Mouse (Mus musculus) lung, postnatal 14 days (tissue): ENCODE data around the gene Plekhh3.
A peak's percentile ranks its signal among the peaks of the same experiment; 100 is the strongest.

Experiments used
- DNase-seq: peaks from one replicate; pipeline ENCODE4 v3.0.0; 2021

Gene Plekhh3

DNA sequence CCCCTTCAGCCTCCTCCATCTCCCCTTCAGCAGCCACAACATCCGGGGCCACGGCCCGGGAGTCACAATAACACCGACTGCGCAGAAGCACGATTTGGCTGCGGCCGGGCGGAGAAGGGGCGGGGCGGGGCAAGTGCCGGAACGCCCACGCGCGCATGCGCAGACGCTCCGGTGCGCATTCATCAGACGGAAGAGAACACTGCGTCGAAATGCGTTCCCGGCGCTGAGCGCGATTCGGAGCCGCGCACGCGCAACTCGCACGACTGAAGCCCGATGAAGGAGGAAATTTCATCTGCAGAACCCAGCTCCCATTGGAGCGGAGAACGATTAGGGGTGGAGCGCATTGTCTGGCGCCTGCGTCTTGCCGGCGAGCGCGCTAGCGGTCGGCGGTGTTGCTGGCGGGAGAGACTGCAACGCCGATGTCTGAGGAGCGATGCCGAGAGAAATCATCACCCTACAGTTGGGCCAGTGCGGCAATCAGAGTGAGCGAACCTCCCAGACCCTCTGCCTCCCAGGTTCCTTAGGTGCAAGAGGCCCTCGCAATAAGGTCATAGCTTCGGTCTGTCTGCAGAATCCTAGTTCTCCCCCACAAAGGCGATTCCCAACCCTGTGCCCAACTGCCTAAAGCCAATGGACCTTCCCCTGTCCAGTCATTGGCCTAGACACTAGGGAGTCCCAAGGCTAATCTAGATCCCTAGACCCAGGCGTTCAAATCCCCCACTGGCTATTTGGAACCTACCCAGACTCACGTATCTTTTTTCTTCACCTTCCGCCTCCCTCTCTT is 51.2 kb downstream of the Plekhh3 start, which contains the start of the genes Retreg3 and Tubg1:
TSS of gene Retreg3 (minus strand) at position 133 of the 784 bp plus-strand sequence.
TSS of gene Tubg1 (plus strand) at position 178 of the 784 bp plus-strand sequence.
- peak; percentile 99 for DNase-seq

DNA sequence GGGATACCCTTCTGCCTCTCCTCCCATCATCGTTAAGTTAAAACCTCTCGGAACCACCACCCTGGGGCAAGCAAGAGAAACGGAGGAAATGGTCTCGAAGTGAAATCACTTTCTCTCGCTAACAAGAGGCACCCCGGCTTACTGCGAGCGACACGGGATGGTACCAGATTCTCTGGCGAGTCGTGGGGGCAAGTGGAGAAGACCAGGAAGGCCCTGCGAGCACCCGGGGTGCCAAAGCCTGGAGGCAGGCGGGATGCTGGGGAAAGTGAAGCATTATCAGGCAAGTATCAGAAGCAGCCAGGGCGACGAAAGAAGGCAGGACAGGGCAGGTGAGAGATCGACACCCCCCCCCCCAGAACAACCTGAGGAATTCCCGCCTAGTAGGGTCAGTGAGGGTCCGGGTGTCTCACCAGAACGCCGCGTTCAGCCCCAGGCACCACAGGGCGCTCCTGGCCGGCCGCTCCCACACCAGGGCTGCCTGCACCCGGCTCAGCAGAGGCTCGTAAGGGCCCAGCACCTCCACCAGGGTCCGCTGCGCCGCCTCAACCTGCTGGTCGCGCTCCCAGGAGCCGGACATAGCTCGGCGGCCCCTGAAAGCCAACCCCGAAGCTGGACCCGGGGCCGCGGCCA is 51.9 kb downstream of the Plekhh3 start:
- DNase-seq = no peak

DNA sequence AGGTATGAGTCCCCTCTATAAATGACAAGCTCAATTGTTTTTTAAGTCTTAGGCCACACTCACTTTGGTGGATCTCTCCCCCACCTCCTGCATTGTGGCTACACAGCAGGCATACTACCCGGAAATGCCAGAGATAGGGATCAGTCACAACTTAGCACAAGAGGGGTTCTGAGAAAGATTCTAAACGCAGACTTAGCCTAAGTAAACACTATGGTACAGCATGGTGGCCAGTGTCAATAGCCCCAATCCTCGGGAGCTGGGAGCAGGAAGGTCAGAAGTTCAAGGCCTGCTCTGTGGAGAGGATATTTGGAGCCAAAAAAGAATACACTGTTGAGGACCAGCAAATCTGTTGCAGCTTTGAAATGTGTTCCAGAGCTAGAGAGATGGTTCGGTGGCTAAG is 53.0 kb downstream of the Plekhh3 start:
- no peak for DNase-seq

DNA sequence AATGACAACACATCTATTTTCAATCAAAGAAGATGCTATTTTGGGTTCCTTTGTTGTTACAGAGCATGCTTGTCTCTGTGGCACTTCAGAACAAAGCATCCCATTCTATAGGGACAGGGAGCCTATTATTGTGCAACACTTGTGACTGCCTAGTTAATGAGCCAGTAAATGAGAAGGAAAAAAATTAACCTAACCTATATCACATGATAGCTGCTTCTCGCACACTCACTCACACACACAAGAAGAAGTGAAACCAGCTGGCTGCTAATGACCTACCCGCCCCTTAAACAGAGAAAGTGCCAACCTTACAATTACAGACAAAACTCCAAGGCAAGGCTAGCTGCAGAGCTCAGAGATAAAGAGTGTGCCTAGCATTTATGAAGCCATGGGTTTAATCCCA is 55.6 kb downstream of the Plekhh3 start:
- DNase-seq = no peak
